Mouse (Mus musculus): ENCODE measurements around the gene Mov10. TPM values are rescaled to one million over a fixed set of nuclear protein-coding genes. Genes with fewer than 3 reads are reported as not detected.

Gene Mov10
- polyA plus RNA-seq, 1 experiment: 23.9 TPM

DNA sequence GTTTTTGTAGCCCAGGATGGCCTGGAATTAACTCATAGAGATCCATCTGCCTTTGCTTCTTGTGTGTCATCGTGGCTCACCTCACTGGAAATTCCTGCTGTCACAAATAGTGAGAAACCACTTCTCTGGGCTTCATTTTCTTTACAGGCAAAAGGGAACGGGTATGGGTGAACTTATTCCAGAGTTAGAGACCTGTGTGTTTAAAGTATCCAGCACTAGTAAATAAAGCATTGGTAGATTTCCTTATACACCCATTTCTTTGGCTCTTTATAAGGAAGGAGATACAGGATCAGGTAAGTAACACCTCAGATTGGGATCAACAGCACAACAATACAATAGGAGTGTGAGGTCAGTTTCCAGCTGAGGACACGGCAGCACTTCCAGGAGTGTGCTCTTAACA, 30.3 kb downstream of the Mov10 start, which contains the start of gene Rhoc:
Gene Rhoc (plus strand): TSS at position 301 of the 400 bp plus-strand sequence.
- 67% methylated on average over 3 of the region's 3 CpGs for WGBS
- H3K36me3 ChIP-seq (ENCODE audit: control insufficient read depth, insufficient read depth, low read length): no peaks in the 10 kb centered on the region
- no peak within 1 kb of the TSS for H3K27ac ChIP-seq (ENCODE audit: control insufficient read depth, insufficient read depth, low read length)
- H3K4me3 ChIP-seq (ENCODE audit: control insufficient read depth, insufficient read depth, low read length): peak within 1 kb of the TSS; percentile 44
- TF ChIP-seq CTCF (IDR thresholded peaks at IDR 0.05; ENCODE audit: borderline replicate concordance, control insufficient read depth, extremely low read depth, insufficient read depth, low read length, poor library complexity): no peak
- TF ChIP-seq POLR2A (IDR thresholded peaks at IDR 0.05; ENCODE audit: control insufficient read depth, extremely low read depth, insufficient read depth, low read length, poor library complexity): no peak
- H3K27me3 ChIP-seq (ENCODE audit: control insufficient read depth, insufficient read depth, low read length): peaks cover 6% of the 10 kb centered on the region; the same call in 1 of the 2 replicates
- no peak for DNase-seq
- H3K4me1 ChIP-seq (replicated peaks; ENCODE audit: control insufficient read depth, insufficient read depth, low read length): peaks cover 15% of the 10 kb centered on the region

DNA sequence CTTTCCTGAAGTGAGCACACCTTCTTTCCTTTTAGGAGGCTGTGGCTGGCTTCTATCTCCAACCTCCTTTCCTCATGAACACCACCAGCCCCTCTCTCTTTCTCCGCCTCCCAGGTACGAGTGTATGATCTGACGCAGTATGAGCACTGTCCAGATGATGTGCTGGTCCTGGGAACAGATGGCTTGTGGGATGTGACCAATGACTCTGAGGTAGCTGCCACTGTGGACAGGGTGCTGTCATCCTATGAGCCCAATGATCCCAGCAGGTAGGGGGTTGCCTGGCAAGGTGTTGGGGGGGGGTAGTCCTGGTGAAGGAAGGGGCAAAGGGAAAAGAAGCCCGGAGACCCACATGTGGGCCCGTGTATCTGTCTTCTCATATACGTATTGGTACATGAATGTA, 33.1 kb downstream of the Mov10 start:
- H3K36me3 ChIP-seq (ENCODE audit: control insufficient read depth, insufficient read depth, low read length): no peaks in the 10 kb centered on the region
- peaks cover 30% of the 10 kb centered on the region for H3K4me1 ChIP-seq (replicated peaks; ENCODE audit: control insufficient read depth, insufficient read depth, low read length)
- no peak overlapping the region for H3K4me3 ChIP-seq (ENCODE audit: control insufficient read depth, insufficient read depth, low read length)
- peaks cover 11% of the 10 kb centered on the region; the same call in 1 of the 2 replicates for H3K27me3 ChIP-seq (ENCODE audit: control insufficient read depth, insufficient read depth, low read length)
- no peak overlapping the region for H3K27ac ChIP-seq (ENCODE audit: control insufficient read depth, insufficient read depth, low read length)
- no peak for TF ChIP-seq CTCF (IDR thresholded peaks at IDR 0.05; ENCODE audit: borderline replicate concordance, control insufficient read depth, extremely low read depth, insufficient read depth, low read length, poor library complexity)
- no peak for TF ChIP-seq POLR2A (IDR thresholded peaks at IDR 0.05; ENCODE audit: control insufficient read depth, extremely low read depth, insufficient read depth, low read length, poor library complexity)
- 93% methylated on average over 6 of the region's 6 CpGs for WGBS
- DNase-seq: no peak

DNA sequence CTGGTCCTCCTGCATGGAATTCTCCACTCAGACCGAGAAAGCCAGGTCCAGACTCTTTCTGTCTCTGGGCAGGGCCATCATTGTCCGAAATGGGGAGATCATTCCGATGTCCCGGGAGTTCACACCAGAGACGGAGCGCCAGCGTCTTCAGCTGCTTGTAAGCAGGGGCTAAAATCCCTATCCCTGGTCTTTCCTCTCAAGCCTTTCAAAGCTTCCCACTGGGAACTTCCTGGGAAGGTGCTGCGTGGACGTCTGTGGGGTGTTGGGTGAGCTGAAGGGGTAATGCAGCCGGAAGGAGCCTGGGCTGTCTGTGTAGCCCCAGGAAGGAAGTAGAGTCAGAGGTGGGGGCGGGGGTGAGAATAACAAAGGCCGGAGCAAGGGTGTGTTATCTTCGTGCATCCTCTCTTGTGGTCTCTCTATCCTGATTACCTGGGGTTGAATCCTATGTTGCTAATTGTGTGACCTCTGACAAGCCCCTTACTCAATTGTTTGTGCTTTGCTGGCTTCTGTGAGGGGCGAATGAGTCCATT, 34.3 kb downstream of the Mov10 start:
- TF ChIP-seq CTCF (IDR thresholded peaks at IDR 0.05; ENCODE audit: borderline replicate concordance, control insufficient read depth, extremely low read depth, insufficient read depth, low read length, poor library complexity) (no peak), POLR2A (IDR thresholded peaks at IDR 0.05; ENCODE audit: control insufficient read depth, extremely low read depth, insufficient read depth, low read length, poor library complexity) (no peak)
- 53% methylated on average over 14 of the region's 14 CpGs for WGBS
- no peak overlapping the region for H3K27ac ChIP-seq (ENCODE audit: control insufficient read depth, insufficient read depth, low read length)
- no peak overlapping the region for H3K4me3 ChIP-seq (ENCODE audit: control insufficient read depth, insufficient read depth, low read length)
- no peaks in the 10 kb centered on the region for H3K36me3 ChIP-seq (ENCODE audit: control insufficient read depth, insufficient read depth, low read length)
- peaks cover 7% of the 10 kb centered on the region; the same call in 1 of the 2 replicates for H3K27me3 ChIP-seq (ENCODE audit: control insufficient read depth, insufficient read depth, low read length)
- DNase-seq: no peak
- peaks cover 26% of the 10 kb centered on the region for H3K4me1 ChIP-seq (replicated peaks; ENCODE audit: control insufficient read depth, insufficient read depth, low read length)

DNA sequence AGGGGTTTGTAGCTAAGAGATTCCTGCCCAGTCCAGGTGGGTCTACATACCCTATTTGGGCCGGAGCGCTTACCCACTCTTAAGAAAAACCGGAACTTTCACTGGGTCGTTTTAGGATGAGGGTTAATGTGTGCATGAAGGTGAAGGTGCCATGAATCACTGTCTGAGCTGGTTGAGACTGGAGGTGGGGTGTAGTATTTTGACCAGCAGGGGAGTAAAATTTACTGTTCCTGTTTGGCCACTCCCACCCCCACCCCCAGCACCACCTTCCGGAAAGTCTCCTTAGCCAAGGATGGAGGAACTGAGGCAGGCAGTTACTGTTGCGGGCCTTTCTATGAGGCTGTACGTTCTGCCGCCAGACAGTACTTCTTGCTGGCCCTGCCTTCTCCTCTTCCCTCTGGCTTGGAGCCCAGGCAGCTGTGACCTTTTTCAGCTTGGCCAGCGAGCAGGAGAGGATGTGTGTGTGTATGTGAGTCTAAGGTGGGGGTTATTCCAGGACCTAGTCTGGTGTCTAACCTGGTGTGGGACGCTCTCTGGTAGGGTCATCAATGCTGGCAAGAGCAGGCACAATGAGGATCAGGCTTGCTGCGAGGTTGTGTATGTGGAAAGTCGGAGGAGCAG, 36.2 kb downstream of the Mov10 start:
- WGBS: 30% methylated on average over 12 of the region's 12 CpGs
- no peak for TF ChIP-seq CTCF (IDR thresholded peaks at IDR 0.05; ENCODE audit: borderline replicate concordance, control insufficient read depth, extremely low read depth, insufficient read depth, low read length, poor library complexity)
- no peak for TF ChIP-seq POLR2A (IDR thresholded peaks at IDR 0.05; ENCODE audit: control insufficient read depth, extremely low read depth, insufficient read depth, low read length, poor library complexity)
- DNase-seq: no peak
- Histone ChIP-seq H3K4me3 (ENCODE audit: control insufficient read depth, insufficient read depth, low read length) (peak overlapping the region; percentile 26; the same call in 1 of the 2 replicates), H3K27ac (ENCODE audit: control insufficient read depth, insufficient read depth, low read length) (no peak overlapping the region), H3K36me3 (ENCODE audit: control insufficient read depth, insufficient read depth, low read length) (no peaks in the 10 kb centered on the region), H3K4me1 (replicated peaks; ENCODE audit: control insufficient read depth, insufficient read depth, low read length) (peaks cover 25% of the 10 kb centered on the region), H3K27me3 (ENCODE audit: control insufficient read depth, insufficient read depth, low read length) (peaks cover 6% of the 10 kb centered on the region; the same call in 1 of the 2 replicates)

DNA sequence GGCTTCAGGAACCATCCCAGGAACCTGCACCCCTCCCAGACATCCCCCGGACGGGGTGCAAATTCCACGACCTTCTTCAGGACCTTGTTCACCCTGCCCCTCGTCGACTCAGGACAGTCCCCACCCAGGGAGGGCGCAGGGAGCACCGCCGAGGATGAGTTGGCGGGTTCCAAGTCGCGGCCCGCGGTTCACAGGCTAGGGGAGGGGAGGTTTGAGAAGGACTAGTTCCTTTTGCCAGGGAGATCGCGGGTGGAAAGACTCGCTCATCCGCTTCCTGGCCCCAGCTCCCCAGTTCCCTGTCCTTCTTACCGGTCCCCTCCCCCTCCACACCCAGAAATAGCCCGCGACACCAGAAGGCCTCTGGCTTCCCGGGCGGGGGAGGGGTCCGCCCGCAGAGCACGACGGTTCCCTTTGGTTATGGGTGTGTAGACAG, 36.9 kb downstream of the Mov10 start, which contains the start of gene Fam19a3:
Gene Fam19a3 (minus strand): TSS at position 370 of the 433 bp plus-strand sequence.
- no peak within 1 kb of the TSS for H3K27ac ChIP-seq (ENCODE audit: control insufficient read depth, insufficient read depth, low read length)
- H3K4me3 ChIP-seq (ENCODE audit: control insufficient read depth, insufficient read depth, low read length): peak within 1 kb of the TSS; percentile 26
- TF ChIP-seq POLR2A (IDR thresholded peaks at IDR 0.05; ENCODE audit: control insufficient read depth, extremely low read depth, insufficient read depth, low read length, poor library complexity): no peak; the same call in 1 of the 2 replicates
- peaks cover 9% of the 10 kb centered on the region; the same call in 1 of the 2 replicates for H3K27me3 ChIP-seq (ENCODE audit: control insufficient read depth, insufficient read depth, low read length)
- WGBS: 0% methylated on average over 26 of the region's 26 CpGs
- H3K4me1 ChIP-seq (replicated peaks; ENCODE audit: control insufficient read depth, insufficient read depth, low read length): peaks cover 27% of the 10 kb centered on the region
- H3K36me3 ChIP-seq (ENCODE audit: control insufficient read depth, insufficient read depth, low read length): no peaks in the 10 kb centered on the region
- DNase-seq: peak; percentile 33

DNA sequence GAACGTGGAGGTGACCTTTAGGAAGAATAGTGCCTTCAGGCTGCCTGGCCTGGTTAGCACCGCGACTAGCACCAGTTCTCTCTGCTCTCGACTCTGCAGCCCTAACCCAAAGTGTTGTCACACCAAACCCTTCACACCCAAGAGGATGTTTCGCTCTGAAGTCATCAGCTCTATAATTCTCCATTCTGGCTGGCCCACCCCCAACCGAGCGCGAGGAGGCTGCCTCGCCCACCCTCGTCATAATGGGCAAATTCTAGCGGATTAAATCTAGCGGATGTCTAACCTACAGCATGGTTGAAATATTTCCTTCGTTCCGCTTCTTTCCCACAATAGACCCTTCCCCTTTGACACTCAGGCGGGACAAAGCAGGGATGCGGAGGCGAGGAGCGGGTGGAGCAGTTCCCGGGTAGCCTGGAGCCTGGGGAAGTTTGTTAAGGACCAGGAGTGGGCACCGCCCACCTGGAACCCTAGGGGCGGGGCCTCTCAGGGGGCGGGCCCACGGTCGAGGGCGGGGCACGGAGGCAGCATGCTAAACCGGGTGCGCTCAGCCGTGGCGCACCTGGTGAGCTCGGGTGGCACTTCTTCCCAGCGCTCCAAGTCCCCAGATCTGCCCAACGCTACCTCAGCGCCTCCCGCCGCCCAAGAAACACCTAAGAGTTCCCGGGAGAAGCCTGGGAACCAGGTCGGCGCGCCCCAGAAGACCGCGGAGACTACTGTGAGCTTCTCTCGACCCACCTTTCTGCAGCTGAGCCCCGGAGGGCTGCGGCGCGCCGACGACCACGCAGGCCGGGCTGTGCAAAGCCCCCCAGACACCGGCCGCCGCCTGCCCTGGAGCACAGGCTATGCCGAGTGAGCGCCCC, 37.6 kb downstream of the Mov10 start, which contains the start of gene Ppm1j:
Gene Ppm1j (plus strand): TSS at position 496 of the 860 bp plus-strand sequence.
- Histone ChIP-seq H3K4me3 (ENCODE audit: control insufficient read depth, insufficient read depth, low read length) (peak within 1 kb of the TSS; percentile 26), H3K27ac (ENCODE audit: control insufficient read depth, insufficient read depth, low read length) (no peak within 1 kb of the TSS), H3K4me1 (replicated peaks; ENCODE audit: control insufficient read depth, insufficient read depth, low read length) (peaks cover 27% of the 10 kb centered on the region), H3K27me3 (ENCODE audit: control insufficient read depth, insufficient read depth, low read length) (peaks cover 9% of the 10 kb centered on the region; the same call in 1 of the 2 replicates), H3K36me3 (ENCODE audit: control insufficient read depth, insufficient read depth, low read length) (no peaks in the 10 kb centered on the region)
- no peak for TF ChIP-seq POLR2A (IDR thresholded peaks at IDR 0.05; ENCODE audit: control insufficient read depth, extremely low read depth, insufficient read depth, low read length, poor library complexity)
- no peak for TF ChIP-seq CTCF (IDR thresholded peaks at IDR 0.05; ENCODE audit: borderline replicate concordance, control insufficient read depth, extremely low read depth, insufficient read depth, low read length, poor library complexity)
- DNase-seq: peak; percentile 52
- WGBS: 3% methylated on average over 56 of the region's 56 CpGs
